Mouse (Mus musculus) midbrain, embryonic 10.5 days (tissue): Measurements from ENCODE around the gene Gm8369. TPM values are rescaled to one million over a fixed set of nuclear protein-coding genes. Genes with fewer than 3 reads are reported as not detected.

Experiments
- polyA plus RNA-seq: library from polyadenylated mRNA; unstranded; fragments of >200 nt; fragmentation: Nextera tagmentation; extraction: Ambion mirVana; gene quantifications from 2 replicates; pipeline ENCODE4 v1.2.1, GENCODE M21; 2016

Gm8369 gene
- polyA plus RNA-seq, 1 experiment from 2014 or later, result not detected

Other genes starting within 250 kb of the Gm8369 start
- gene Ms4a1, start 219.7 kb upstream of the Gm8369 start, polyA plus RNA-seq, result 0.04 TPM in 1 of 2 replicates, not detected in the other
- gene Ms4a5, start 202.1 kb upstream of the Gm8369 start, polyA plus RNA-seq, result not detected in 2 replicates
- not detected in 2 replicates for gene Ms4a14, start 171.5 kb upstream of the Gm8369 start, polyA plus RNA-seq
- gene Ms4a7, start 149.8 kb upstream of the Gm8369 start, polyA plus RNA-seq, result 0.37 and 0.89 TPM in 2 replicates
- gene Ms4a4a, start 110.4 kb upstream of the Gm8369 start, polyA plus RNA-seq, result 0.90 and 3.7 TPM in 2 replicates
- 0.20 TPM in 1 of 2 replicates, not detected in the other for gene Ms4a4c, start 81.2 kb upstream of the Gm8369 start, polyA plus RNA-seq
- gene Ms4a4b, start 42.4 kb upstream of the Gm8369 start, polyA plus RNA-seq, result not detected in 2 replicates
- gene Ms4a6c, start 16.6 kb upstream of the Gm8369 start, polyA plus RNA-seq, result 2.0 and 2.2 TPM in 2 replicates
- 2.3 and 3.0 TPM in 2 replicates for gene Ms4a6b, start 30.6 kb downstream of the Gm8369 start, polyA plus RNA-seq
- 0.31 and 0.99 TPM in 2 replicates for gene Ms4a4d, start 50.9 kb downstream of the Gm8369 start, polyA plus RNA-seq
- gene Ms4a6d, start 118.9 kb downstream of the Gm8369 start, polyA plus RNA-seq, result 1.4 and 2.5 TPM in 2 replicates
- gene Ms4a2, start 137.8 kb downstream of the Gm8369 start, polyA plus RNA-seq, result not detected in 2 replicates
- not detected in 2 replicates for gene Ms4a3, start 154.9 kb downstream of the Gm8369 start, polyA plus RNA-seq
- gene Oosp2, start 174.6 kb downstream of the Gm8369 start, polyA plus RNA-seq, result not detected in 2 replicates
- not detected in 2 replicates for gene Oosp1, start 205.2 kb downstream of the Gm8369 start, polyA plus RNA-seq
- gene Oosp3, start 211.1 kb downstream of the Gm8369 start, polyA plus RNA-seq, result not detected in 2 replicates